Comparison of ENCODE assay signal across 8 mouse cellular contexts in genomic region chr7:137437440-137438178, GRCm38 (mm10). TPM values are rescaled to one million over a fixed set of nuclear protein-coding genes. Genes with fewer than 3 reads are reported as not detected.
DNase-seq lines count a peak whose midpoint lies in the region; ATAC-seq and TF ChIP-seq lines count a peak whose summit lies in the region.

Glrx3 (plus strand) TSS chr7:137437614.

- peak; percentile 99 for DNase-seq in ZHBTc4 (ENCODE audit: low read depth, low spot score)
- DNase-seq in gastrocnemius, adult 2 months, result peak; percentile 98
- peak; percentile 95 for DNase-seq in hindbrain, postnatal 0 days (ENCODE audit: low spot score)
- peak; percentile 94 to 97 for DNase-seq in left cerebral cortex, adult 2 months (ENCODE audit: extremely low spot score in 1 of 2, low spot score in 2 of 2)
- peak; percentile 95 to 96 for DNase-seq in right cerebral cortex, adult 2 months (ENCODE audit: low spot score in 2 of 2)
- peak; percentile 96 for DNase-seq in urinary bladder, postnatal 14 days (ENCODE audit: low spot score)

- ATAC-seq in common myeloid progenitor, adult 5-6 weeks (replicated peaks; ENCODE audit: low read depth, poor library complexity, severe bottlenecking), result peak; percentile 99
- ATAC-seq in hindbrain, postnatal 0 days, result peak; percentile 97
- peak; percentile 99 for ATAC-seq in megakaryocyte, adult 5-6 weeks (ENCODE audit: poor library complexity, severe bottlenecking)

- peak within 1 kb of the TSS; percentile 78 for H3K9ac ChIP-seq in hindbrain, postnatal 0 days (replicated peaks; ENCODE audit: low read length)

- peak within 1 kb of the TSS; percentile 76 for H3K4me2 ChIP-seq in hindbrain, postnatal 0 days (ENCODE audit: low read depth, low read length)

- intact Hi-C loops in gastrocnemius, adult 2 months (cut with DNase I), result loop anchor here (1.0 kb wide), 1 partner anchor 27 kb away; the partner anchor contains the start of gene 9430038I01Rik
- intact Hi-C loops in left cerebral cortex, adult 2 months (cut with DNase I), result loop anchor here (1.0 kb wide), 1 partner anchor 27 kb away; the partner anchor contains the start of gene 9430038I01Rik

- WGBS in hindbrain, postnatal 0 days, result under 1% methylated on average over 60 of the region's 69 CpGs

- no peaks in the 10 kb centered on the region for H3K36me3 ChIP-seq in hindbrain, postnatal 0 days (ENCODE audit: insufficient read depth, low read length)

- H3K27ac ChIP-seq in gastrocnemius, adult 2 months, result peak within 1 kb of the TSS; percentile 97
- peak within 1 kb of the TSS; percentile 89 for H3K27ac ChIP-seq in hindbrain, postnatal 0 days
- peak within 1 kb of the TSS; percentile 89 for H3K27ac ChIP-seq in left cerebral cortex, adult 2 months

- H3K9me3 ChIP-seq in hindbrain, postnatal 0 days (ENCODE audit: low read length), result no peaks in the 10 kb centered on the region

- H3K4me3 ChIP-seq in gastrocnemius, adult 2 months, result peak within 1 kb of the TSS; percentile 76
- peak within 1 kb of the TSS; percentile 87 for H3K4me3 ChIP-seq in hindbrain, postnatal 0 days (ENCODE audit: low read length)
- peak within 1 kb of the TSS; percentile 79 for H3K4me3 ChIP-seq in left cerebral cortex, adult 2 months

- peaks cover 8% of the 10 kb centered on the region for H3K4me1 ChIP-seq in hindbrain, postnatal 0 days (ENCODE audit: insufficient read depth, low read length)

- TF ChIP-seq CTCF in gastrocnemius, adult 2 months (IDR thresholded peaks at IDR 0.05), result no peak
- no peak for TF ChIP-seq CTCF in hindbrain, postnatal 0 days (IDR thresholded peaks at IDR 0.05; ENCODE audit: low read depth)
- no peak for TF ChIP-seq CTCF in left cerebral cortex, adult 2 months (IDR thresholded peaks at IDR 0.05)

- H3K27me3 ChIP-seq in hindbrain, postnatal 0 days (ENCODE audit: insufficient read depth, low read length), result no peaks in the 10 kb centered on the region

RNA-seq across cellular contexts. Expression of gene Glrx3, which starts in this region (rescaled TPM):
- total RNA-seq in common myeloid progenitor, adult 5-6 weeks (2017), result 143 and 170 TPM in 2 replicates
- 100 to 1,000 TPM; 133 to 142 TPM for total RNA-seq in gastrocnemius, adult 2 months (2021)
- total RNA-seq in hindbrain, postnatal 0 days (2014; rRNA removed), result 105 and 124 TPM in 2 replicates
- 241 and 247 TPM in 2 replicates for polyA plus RNA-seq in hindbrain, postnatal 0 days (2015; fragmentation: Nextera tagmentation; extraction: Ambion mirVana)
- 10 to 100 TPM; 97.6 to 99.2 TPM for total RNA-seq in left cerebral cortex, adult 2 months (2021)
- total RNA-seq in megakaryocyte, adult 5-6 weeks (2015), result 68.7 and 69.5 TPM in 2 replicates
- 83.5 and 92.3 TPM in 2 replicates for total RNA-seq in megakaryocyte, adult 5-6 weeks (2017)

Comparison
In these comparisons a context has a peak if more than half of its experiments do, and no peak if none do; other contexts are left out.
1. Peak in every context shown above with its lines: DNase-seq, ATAC-seq, H3K4me3 ChIP-seq and H3K27ac ChIP-seq.